Mouse (Mus musculus) MEL (cell line): ENCODE results near the gene Art3.

Experiments
- CTCF ChIP-seq, 3 experiments: IDR thresholded peaks in 2 of 3; conservative IDR thresholded peaks in 1 of 3; 2 replicates each; pipeline ENCODE4 v1.5.1; 2011 to 2012; ENCODE audit warnings: low read length in 3 of 3, low read depth in 2 of 3, mild to moderate bottlenecking in 2 of 3, improper control_type of control experiment in 1 of 3, inconsistent platforms in 1 of 3, mixed read lengths in 1 of 3, moderate library complexity in 1 of 3; ENCODE audit not compliant: control insufficient read depth in 1 of 3, insufficient read depth in 1 of 3, poor library complexity in 1 of 3, severe bottlenecking in 1 of 3
- E2F4 ChIP-seq: IDR thresholded peaks from 2 replicates; pipeline ENCODE4 v1.6.1; 2011; ENCODE audit warnings: low read depth, low read length, improper control_type of control experiment, borderline replicate concordance
- ELF1 ChIP-seq: IDR thresholded peaks from 2 replicates; pipeline ENCODE4 v1.6.1; 2014; ENCODE audit warnings: low read depth, mild to moderate bottlenecking, inconsistent platforms, low read length, improper control_type of control experiment, moderate library complexity
- EP300 ChIP-seq, 2 experiments: IDR thresholded peaks; 2 replicates each; pipeline ENCODE4 v1.6.1; 2011; ENCODE audit warnings: improper control_type of control experiment in 2 of 2, low read length in 2 of 2, low read depth in 1 of 2, mild to moderate bottlenecking in 1 of 2
- GABPA ChIP-seq: IDR thresholded peaks from 2 replicates; pipeline ENCODE4 v1.6.1; 2012; ENCODE audit warnings: low read depth, mild to moderate bottlenecking, inconsistent platforms, low read length, improper control_type of control experiment, moderate library complexity
- GATA1 ChIP-seq: IDR thresholded peaks from 2 replicates; pipeline ENCODE4 v1.6.1; 2011; ENCODE audit warnings: low read depth, low read length, improper control_type of control experiment
- HCFC1 ChIP-seq: IDR thresholded peaks from 2 replicates; pipeline ENCODE4 v1.6.1; 2012; ENCODE audit warnings: low read depth, mild to moderate bottlenecking, inconsistent platforms, low read length, improper control_type of control experiment, moderate library complexity
- MAFK ChIP-seq: IDR thresholded peaks from 2 replicates; pipeline ENCODE4 v1.6.1; 2011; ENCODE audit warnings: low read depth, mild to moderate bottlenecking, low read length, improper control_type of control experiment, borderline replicate concordance
- POLR2A ChIP-seq, 2 experiments: IDR thresholded peaks; 2 replicates each; pipeline ENCODE4 v1.6.1; 2011 to 2012; ENCODE audit warnings: low read length in 2 of 2, mild to moderate bottlenecking in 2 of 2, control low read depth in 1 of 2, improper control_type of control experiment in 1 of 2, low read depth in 1 of 2, moderate library complexity in 1 of 2; ENCODE audit not compliant: control insufficient read depth in 1 of 2, insufficient read depth in 1 of 2, poor library complexity in 1 of 2
- POLR2AphosphoS5 ChIP-seq: IDR thresholded peaks from 2 replicates; pipeline ENCODE4 v1.6.1; 2012; ENCODE audit warnings: low read depth, borderline replicate concordance, mild to moderate bottlenecking, inconsistent platforms, low read length, moderate library complexity, mixed read lengths
- RAD21 ChIP-seq: IDR thresholded peaks from 2 replicates; pipeline ENCODE4 v1.6.1; 2011; ENCODE audit warnings: mild to moderate bottlenecking, low read depth, low read length, improper control_type of control experiment
- USF1 ChIP-seq: IDR thresholded peaks from 2 replicates; pipeline ENCODE4 v1.6.1; 2014; ENCODE audit warnings: low read depth, mild to moderate bottlenecking, inconsistent platforms, low read length, improper control_type of control experiment, moderate library complexity
- ZC3H11A ChIP-seq: IDR thresholded peaks from 2 replicates; pipeline ENCODE4 v1.6.1; 2012; ENCODE audit warnings: low read depth, mild to moderate bottlenecking, inconsistent platforms, low read length, improper control_type of control experiment

GRCm38 (mm10) chr5:92336743-92337142 is 5.1 kb downstream of the Art3 start:
- TF ChIP-seq CTCF (IDR thresholded peaks at IDR 0.05 in 2 of 3, conservative IDR thresholded peaks at IDR 0.05 in 1 of 3; ENCODE audit: control insufficient read depth in 1 of 3, insufficient read depth in 1 of 3, low read depth in 2 of 3, low read length in 3 of 3, poor library complexity in 1 of 3, severe bottlenecking in 1 of 3) (no peak), HCFC1 (no peak), RAD21 (no peak), USF1 (no peak), EP300 (IDR thresholded peaks at IDR 0.05; ENCODE audit: low read depth in 1 of 2, low read length in 2 of 2) (no peak), MAFK (no peak), GATA1 (no peak), POLR2A (IDR thresholded peaks at IDR 0.05; ENCODE audit: control insufficient read depth in 1 of 2, insufficient read depth in 1 of 2, low read depth in 1 of 2, low read length in 2 of 2, poor library complexity in 1 of 2) (no peak), E2F4 (no peak), ZC3H11A (no peak), ELF1 (no peak), POLR2AphosphoS5 (no peak), GABPA (no peak)
